Mouse (Mus musculus): ENCODE measurements around the gene Usp25. TPM values are rescaled to one million over a fixed set of nuclear protein-coding genes. Genes with fewer than 3 reads are reported as not detected.

The Usp25 gene
- polyA plus RNA-seq, 1 experiment from 2014 or later, result 14.1 TPM

- Histone ChIP-seq H3K4me2 (no peak overlapping the region), H3K4me3 (no peak overlapping the region), H3K27me3 (no peaks in the 10 kb centered on the region), H3K36me3 (no peaks in the 10 kb centered on the region), H3K27ac (replicated peaks) (no peak overlapping the region), H3K9ac (no peak overlapping the region), H3K9me3 (no peaks in the 10 kb centered on the region), H3K4me1 (replicated peaks) (peaks cover 46% of the 10 kb centered on the region)
- ATAC-seq (ENCODE audit: low read depth), result no peak
- WGBS, result 81% methylated on average over 7 of the region's 7 CpGs
Measured at GRCm38 (mm10) chr16:77017931-77018330, 4.4 kb downstream of the Usp25 start.

- Histone ChIP-seq H3K4me1 (replicated peaks) (peaks cover 37% of the 10 kb centered on the region), H3K4me3 (no peak overlapping the region), H3K27ac (replicated peaks) (no peak overlapping the region), H3K9ac (no peak overlapping the region), H3K27me3 (no peaks in the 10 kb centered on the region), H3K36me3 (peaks cover 12% of the 10 kb centered on the region), H3K4me2 (no peak overlapping the region), H3K9me3 (0 out of 2 replicates have a peak, but pooled peaks cover 3% of the 10 kb centered on the region)
- WGBS, result 71% methylated on average over 3 of the region's 3 CpGs
- no peak for ATAC-seq (ENCODE audit: low read depth)
Measured at GRCm38 (mm10) chr16:77020190-77020589, 6.7 kb downstream of the Usp25 start.

GRCm38 (mm10) chr16:77023627-77024379, 10.3 kb downstream of the Usp25 start:
- H3K27me3 ChIP-seq, result no peaks in the 10 kb centered on the region
- no peak overlapping the region for H3K4me3 ChIP-seq
- H3K9me3 ChIP-seq, result 0 out of 2 replicates have a peak, but pooled peaks cover 3% of the 10 kb centered on the region
- peaks cover 14% of the 10 kb centered on the region for H3K36me3 ChIP-seq
- no peak overlapping the region for H3K9ac ChIP-seq
- peaks cover 24% of the 10 kb centered on the region for H3K4me1 ChIP-seq (replicated peaks)
- no peak overlapping the region for H3K4me2 ChIP-seq
- 91% methylated on average over 7 of the region's 7 CpGs for WGBS
- ATAC-seq (ENCODE audit: low read depth), result no peak
- no peak overlapping the region for H3K27ac ChIP-seq (replicated peaks)

GRCm38 (mm10) chr16:77026099-77026498, 12.6 kb downstream of the Usp25 start:
- no peak overlapping the region for H3K27ac ChIP-seq (replicated peaks)
- peaks cover 14% of the 10 kb centered on the region for H3K36me3 ChIP-seq
- no peaks in the 10 kb centered on the region for H3K27me3 ChIP-seq
- H3K4me2 ChIP-seq, result no peak overlapping the region
- no peak overlapping the region for H3K9ac ChIP-seq
- H3K9me3 ChIP-seq, result 0 out of 2 replicates have a peak, but pooled peaks cover 3% of the 10 kb centered on the region
- WGBS, result 97% methylated on average over 4 of the region's 4 CpGs
- peaks cover 33% of the 10 kb centered on the region for H3K4me1 ChIP-seq (replicated peaks)
- ATAC-seq (ENCODE audit: low read depth), result no peak
- no peak overlapping the region for H3K4me3 ChIP-seq

GRCm38 (mm10) chr16:77026933-77027332, 13.4 kb downstream of the Usp25 start:
- no peak overlapping the region for H3K4me3 ChIP-seq
- H3K9ac ChIP-seq, result no peak overlapping the region
- no peak for ATAC-seq (ENCODE audit: low read depth)
- H3K36me3 ChIP-seq, result peaks cover 14% of the 10 kb centered on the region
- H3K27me3 ChIP-seq, result no peaks in the 10 kb centered on the region
- peaks cover 34% of the 10 kb centered on the region for H3K4me1 ChIP-seq (replicated peaks)
- WGBS, result 91% methylated on average over 6 of the region's 6 CpGs
- no peak overlapping the region for H3K27ac ChIP-seq (replicated peaks)
- H3K9me3 ChIP-seq, result 0 out of 2 replicates have a peak, but pooled peaks cover 3% of the 10 kb centered on the region
- H3K4me2 ChIP-seq, result no peak overlapping the region

- H3K36me3 ChIP-seq, result peaks cover 14% of the 10 kb centered on the region
- no peak overlapping the region for H3K27ac ChIP-seq (replicated peaks)
- peaks cover 35% of the 10 kb centered on the region for H3K4me1 ChIP-seq (replicated peaks)
- no peak overlapping the region for H3K4me2 ChIP-seq
- 72% methylated on average over 14 of the region's 14 CpGs for WGBS
- no peak overlapping the region for H3K4me3 ChIP-seq
- H3K9ac ChIP-seq, result no peak overlapping the region
- H3K27me3 ChIP-seq, result no peaks in the 10 kb centered on the region
- H3K9me3 ChIP-seq, result 0 out of 2 replicates have a peak, but pooled peaks cover 3% of the 10 kb centered on the region
- no peak for ATAC-seq (ENCODE audit: low read depth)
Measured at GRCm38 (mm10) chr16:77027976-77028686, 14.6 kb downstream of the Usp25 start.

GRCm38 (mm10) chr16:77028687-77029417, 15.3 kb downstream of the Usp25 start:
- H3K9me3 ChIP-seq, result 0 out of 2 replicates have a peak, but pooled peaks cover 3% of the 10 kb centered on the region
- WGBS, result 63% methylated on average over 10 of the region's 10 CpGs
- H3K4me2 ChIP-seq, result no peak overlapping the region
- H3K27ac ChIP-seq (replicated peaks), result no peak overlapping the region
- no peak overlapping the region for H3K9ac ChIP-seq
- H3K4me1 ChIP-seq (replicated peaks), result peaks cover 42% of the 10 kb centered on the region
- ATAC-seq (ENCODE audit: low read depth), result no peak
- H3K36me3 ChIP-seq, result peaks cover 14% of the 10 kb centered on the region
- H3K27me3 ChIP-seq, result no peaks in the 10 kb centered on the region
- no peak overlapping the region for H3K4me3 ChIP-seq

GRCm38 (mm10) chr16:77030435-77030834, 16.9 kb downstream of the Usp25 start:
- Histone ChIP-seq H3K4me1 (replicated peaks) (peaks cover 44% of the 10 kb centered on the region), H3K4me2 (no peak overlapping the region), H3K9ac (no peak overlapping the region), H3K27me3 (no peaks in the 10 kb centered on the region), H3K9me3 (no peaks in the 10 kb centered on the region), H3K36me3 (no peaks in the 10 kb centered on the region; the same call in 1 of the 2 replicates), H3K4me3 (no peak overlapping the region), H3K27ac (replicated peaks) (no peak overlapping the region)
- WGBS, result 66% methylated on average over 2 of the region's 2 CpGs
- no peak for ATAC-seq (ENCODE audit: low read depth)

- Histone ChIP-seq H3K4me2 (no peak overlapping the region), H3K4me1 (replicated peaks) (peaks cover 35% of the 10 kb centered on the region), H3K9ac (no peak overlapping the region), H3K36me3 (peaks cover 16% of the 10 kb centered on the region), H3K9me3 (no peaks in the 10 kb centered on the region), H3K27ac (replicated peaks) (no peak overlapping the region), H3K27me3 (no peaks in the 10 kb centered on the region), H3K4me3 (no peak overlapping the region)
- no peak for ATAC-seq (ENCODE audit: low read depth)
- 86% methylated on average over 5 of the region's 5 CpGs for WGBS
Measured at GRCm38 (mm10) chr16:77034329-77034728, 20.8 kb downstream of the Usp25 start.

GRCm38 (mm10) chr16:77034751-77035150, 21.2 kb downstream of the Usp25 start:
- H3K4me3 ChIP-seq, result no peak overlapping the region
- no peak overlapping the region for H3K9ac ChIP-seq
- peaks cover 31% of the 10 kb centered on the region for H3K4me1 ChIP-seq (replicated peaks)
- no peak overlapping the region for H3K27ac ChIP-seq (replicated peaks)
- no peaks in the 10 kb centered on the region for H3K9me3 ChIP-seq
- no peak for ATAC-seq (ENCODE audit: low read depth)
- WGBS, result 88% methylated on average over 8 of the region's 8 CpGs
- H3K27me3 ChIP-seq, result no peaks in the 10 kb centered on the region
- no peak overlapping the region for H3K4me2 ChIP-seq
- peaks cover 17% of the 10 kb centered on the region for H3K36me3 ChIP-seq

GRCm38 (mm10) chr16:77041573-77041972, 28.1 kb downstream of the Usp25 start:
- H3K36me3 ChIP-seq, result peaks cover 17% of the 10 kb centered on the region
- 89% methylated on average over 5 of the region's 5 CpGs for WGBS
- H3K4me2 ChIP-seq, result no peak overlapping the region
- no peaks in the 10 kb centered on the region for H3K9me3 ChIP-seq
- no peaks in the 10 kb centered on the region for H3K27me3 ChIP-seq
- H3K4me3 ChIP-seq, result no peak overlapping the region
- H3K4me1 ChIP-seq (replicated peaks), result no peaks in the 10 kb centered on the region
- no peak for ATAC-seq (ENCODE audit: low read depth)
- H3K9ac ChIP-seq, result no peak overlapping the region
- no peak overlapping the region for H3K27ac ChIP-seq (replicated peaks)

GRCm38 (mm10) chr16:77043499-77043898, 30.0 kb downstream of the Usp25 start:
- no peaks in the 10 kb centered on the region for H3K9me3 ChIP-seq
- H3K4me3 ChIP-seq, result no peak overlapping the region
- H3K36me3 ChIP-seq, result peaks cover 9% of the 10 kb centered on the region
- H3K4me1 ChIP-seq (replicated peaks), result no peaks in the 10 kb centered on the region
- H3K27ac ChIP-seq (replicated peaks), result no peak overlapping the region
- no peak for ATAC-seq (ENCODE audit: low read depth)
- no peak overlapping the region for H3K4me2 ChIP-seq
- H3K27me3 ChIP-seq, result no peaks in the 10 kb centered on the region
- H3K9ac ChIP-seq, result no peak overlapping the region
- whole genome bisulfite sequencing, result 95% methylated on average over 5 of the region's 5 CpGs
